Mouse (Mus musculus): ENCODE measurements around the gene Cfap57. TPM values are rescaled to one million over a fixed set of nuclear protein-coding genes. Genes with fewer than 3 reads are reported as not detected.

Cfap57 gene
- total RNA-seq (2021) = not detected
- long read RNA-seq, experiment 1, partial matches to known transcripts = 0 of 1 reads
- long read RNA-seq, experiment 1, other reads (novel, unspliced or antisense) = 1 of 1 reads
- long read RNA-seq, experiment 2 = 0 reads

- DNase-seq (ENCODE audit: low spot score in 2 of 2) = peak; percentile 70 to 89
These were observed at the start of gene Cfap57, which contains the start of gene Ebna1bp2 for GRCm38 (mm10) chr4:118620279-118620966. Gene Cfap57 (minus strand): TSS chr4:118620777. Gene Ebna1bp2 (plus strand): TSS chr4:118620799.

- no peak for DNase-seq (ENCODE audit: low spot score in 2 of 2)
These were observed 38.1 kb upstream of the Cfap57 start, which contains the start of gene Olfr62 for GRCm38 (mm10) chr4:118658652-118659051. Gene Olfr62 (plus strand): TSS chr4:118658952.

GRCm38 (mm10) chr4:118645234-118645633, 24.7 kb upstream of the Cfap57 start:
- peak in 1 of 2 experiments; percentile 27 for DNase-seq (ENCODE audit: low spot score in 2 of 2)

- peak in 1 of 2 experiments; percentile 26 for DNase-seq (ENCODE audit: low spot score in 2 of 2)
These were observed 22.0 kb upstream of the Cfap57 start for GRCm38 (mm10) chr4:118642346-118643190.

GRCm38 (mm10) chr4:118630261-118630660, 9.7 kb upstream of the Cfap57 start:
- no peak for DNase-seq (ENCODE audit: low spot score in 2 of 2)

GRCm38 (mm10) chr4:118621781-118622180, 1.2 kb upstream of the Cfap57 start:
- no peak for DNase-seq (ENCODE audit: low spot score in 2 of 2)

GRCm38 (mm10) chr4:118620967-118621320, 367 bp upstream of the Cfap57 start:
- no peak for DNase-seq (ENCODE audit: low spot score in 2 of 2)

- no peak for DNase-seq (ENCODE audit: low spot score in 2 of 2)
These were observed 5.2 kb downstream of the Cfap57 start for GRCm38 (mm10) chr4:118615412-118615811.

GRCm38 (mm10) chr4:118612619-118613018, 8.0 kb downstream of the Cfap57 start:
- DNase-seq (ENCODE audit: low spot score in 2 of 2) = peak in 1 of 2 experiments; percentile 35

GRCm38 (mm10) chr4:118609836-118610235, 10.7 kb downstream of the Cfap57 start:
- no peak for DNase-seq (ENCODE audit: low spot score in 2 of 2)

GRCm38 (mm10) chr4:118604065-118604464, 16.5 kb downstream of the Cfap57 start:
- DNase-seq (ENCODE audit: low spot score in 2 of 2) = no peak

- no peak for DNase-seq (ENCODE audit: low spot score in 2 of 2)
These were observed 30.8 kb downstream of the Cfap57 start for GRCm38 (mm10) chr4:118589733-118590130.

GRCm38 (mm10) chr4:118589053-118589732, 31.4 kb downstream of the Cfap57 start:
- DNase-seq (ENCODE audit: low spot score in 2 of 2) = no peak

GRCm38 (mm10) chr4:118582629-118583028, 37.9 kb downstream of the Cfap57 start:
- no peak for DNase-seq (ENCODE audit: low spot score in 2 of 2)

- no peak for DNase-seq (ENCODE audit: low spot score in 2 of 2)
These were observed 39.1 kb downstream of the Cfap57 start for GRCm38 (mm10) chr4:118581508-118581907.

- peak in 1 of 2 experiments; percentile 50 for DNase-seq (ENCODE audit: low spot score in 2 of 2)
These were observed 41.3 kb downstream of the Cfap57 start for GRCm38 (mm10) chr4:118579313-118579712.

GRCm38 (mm10) chr4:118576097-118576496, 44.5 kb downstream of the Cfap57 start:
- peak; percentile 80 to 87 for DNase-seq (ENCODE audit: low spot score in 2 of 2)

- DNase-seq (ENCODE audit: low spot score in 2 of 2) = no peak
These were observed 49.1 kb downstream of the Cfap57 start for GRCm38 (mm10) chr4:118571441-118571840.

- no peak for DNase-seq (ENCODE audit: low spot score in 2 of 2)
These were observed 51.3 kb downstream of the Cfap57 start for GRCm38 (mm10) chr4:118569320-118569719.

GRCm38 (mm10) chr4:118568709-118569108, 51.9 kb downstream of the Cfap57 start:
- DNase-seq (ENCODE audit: low spot score in 2 of 2) = no peak

GRCm38 (mm10) chr4:118566161-118566676, 54.4 kb downstream of the Cfap57 start:
- peak in 1 of 2 experiments; percentile 44 for DNase-seq (ENCODE audit: low spot score in 2 of 2)

Data from gastrocnemius, postnatal 4 days (tissue).